Mouse (Mus musculus) cortical plate, adult 2 months (tissue): ENCODE results near the gene Stxbp5.

Experiments used
- CTCF ChIP-seq: fragments of 200-500 bp; IDR thresholded peaks from 2 replicates; pipeline ENCODE4 v1.5.1; 2011; ENCODE audit warnings: mild to moderate bottlenecking, control low read depth, low read length; ENCODE audit not compliant: insufficient read depth; ENCODE audit errors: extremely low read depth
- POLR2A ChIP-seq: fragments of 200-500 bp; IDR thresholded peaks from 2 replicates; pipeline ENCODE4 v1.6.1; 2011; ENCODE audit warnings: mild to moderate bottlenecking, low read length, control low read depth; ENCODE audit not compliant: insufficient read depth; ENCODE audit errors: extremely low read depth

GRCm38 (mm10) chr10:9805341-9805740 lies 95.5 kb downstream of the Stxbp5 start:
- TF ChIP-seq POLR2A: no peak
- TF ChIP-seq CTCF: no peak
